In genomic region chr11:88907886-88908285, GRCm38 (mm10) we compare ENCODE assay signal across 14 mouse cellular contexts. TPM values are rescaled to one million over a fixed set of nuclear protein-coding genes. Genes with fewer than 3 reads are reported as not detected.
DNase-seq lines count a peak whose midpoint lies in the region; ATAC-seq and TF ChIP-seq lines count a peak whose summit lies in the region.
"Had no signal": no experiment of that assay in that cellular context is flagged by ENCODE, and none has a peak within 500 bp of the region (broad histone marks: within the 10 kb centered on the region; RNA-seq: fewer than 3 reads in every experiment).

No protein-coding gene starts in this region.

- H3K27me3 ChIP-seq in kidney, adult 2 months (replicated peaks; ENCODE audit: control insufficient read depth, insufficient read depth, low read length) = no peaks in the 10 kb centered on the region
- H3K27me3 ChIP-seq in kidney, embryonic 16.5 days (ENCODE audit: insufficient read depth, low read length) = no peaks in the 10 kb centered on the region
- no peaks in the 10 kb centered on the region for H3K27me3 ChIP-seq in lung, embryonic 16.5 days (ENCODE audit: control insufficient read depth, insufficient read depth, low read depth, low read length)
- no peaks in the 10 kb centered on the region for H3K27me3 ChIP-seq in lung, postnatal 0 days (replicated peaks; ENCODE audit: insufficient read depth, low read length)
- H3K27me3 ChIP-seq: embryonic facial prominence, embryonic 13.5 days; embryonic facial prominence, embryonic 15.5 days; forebrain, embryonic 12.5 days had no signal

- no peak overlapping the region for H3K4me2 ChIP-seq in kidney, embryonic 16.5 days (replicated peaks; ENCODE audit: low read depth, low read length)
- no peak overlapping the region for H3K4me2 ChIP-seq in lung, embryonic 16.5 days (ENCODE audit: low read depth, low read length)
- no peak overlapping the region for H3K4me2 ChIP-seq in lung, postnatal 0 days (replicated peaks; ENCODE audit: low read depth, low read length)
- H3K4me2 ChIP-seq: embryonic facial prominence, embryonic 13.5 days; embryonic facial prominence, embryonic 15.5 days; forebrain, embryonic 12.5 days had no signal

- no peak overlapping the region for H3K9ac ChIP-seq in kidney, embryonic 16.5 days (replicated peaks; ENCODE audit: low read length)
- H3K9ac ChIP-seq in lung, embryonic 16.5 days (ENCODE audit: low read length) = no peak overlapping the region
- no peak overlapping the region for H3K9ac ChIP-seq in lung, postnatal 0 days (replicated peaks; ENCODE audit: low read depth)
- H3K9ac ChIP-seq: embryonic facial prominence, embryonic 13.5 days; embryonic facial prominence, embryonic 15.5 days; forebrain, embryonic 12.5 days had no signal

- TF ChIP-seq EP300 in lung, postnatal 0 days (IDR thresholded peaks at IDR 0.05) = no peak

- peaks cover 31% of the 10 kb centered on the region for H3K4me1 ChIP-seq in kidney, adult 2 months (ENCODE audit: control insufficient read depth, insufficient read depth, low read length)
- no peaks in the 10 kb centered on the region for H3K4me1 ChIP-seq in kidney, embryonic 16.5 days (ENCODE audit: insufficient read depth, low read length)
- H3K4me1 ChIP-seq in lung, embryonic 16.5 days (replicated peaks; ENCODE audit: control insufficient read depth, insufficient read depth, low read length) = no peaks in the 10 kb centered on the region
- no peaks in the 10 kb centered on the region for H3K4me1 ChIP-seq in lung, postnatal 0 days (ENCODE audit: insufficient read depth, low read depth, low read length)
- H3K4me1 ChIP-seq: embryonic facial prominence, embryonic 13.5 days; embryonic facial prominence, embryonic 15.5 days; forebrain, embryonic 10.5 days; forebrain, embryonic 12.5 days had no signal

- no peak for TF ChIP-seq CTCF in kidney, adult 2 months (conservative IDR thresholded peaks at IDR 0.05; ENCODE audit: insufficient read depth, insufficient read length, low read depth, low read length)
- no peak for TF ChIP-seq CTCF in lung, postnatal 0 days (IDR thresholded peaks at IDR 0.05)

- H3K36me3 ChIP-seq in kidney, adult 2 months (ENCODE audit: control insufficient read depth, insufficient read depth, low read length) = no peaks in the 10 kb centered on the region
- no peaks in the 10 kb centered on the region for H3K36me3 ChIP-seq in kidney, embryonic 16.5 days (ENCODE audit: insufficient read depth, low read length)
- H3K36me3 ChIP-seq in lung, embryonic 16.5 days (ENCODE audit: control insufficient read depth, insufficient read depth, low read length) = no peaks in the 10 kb centered on the region
- no peaks in the 10 kb centered on the region for H3K36me3 ChIP-seq in lung, postnatal 0 days (ENCODE audit: insufficient read depth, low read length)
- H3K36me3 ChIP-seq: embryonic facial prominence, embryonic 13.5 days; embryonic facial prominence, embryonic 15.5 days; forebrain, embryonic 10.5 days; forebrain, embryonic 12.5 days had no signal

- no peak for TF ChIP-seq POLR2A in kidney, adult 2 months (IDR thresholded peaks at IDR 0.05; ENCODE audit: low read depth, low read length)

- H3K27ac ChIP-seq in kidney, adult 2 months (ENCODE audit: insufficient read depth, low read depth, low read length) = peak overlapping the region; percentile 79
- no peak overlapping the region for H3K27ac ChIP-seq in kidney, embryonic 16.5 days (ENCODE audit: low read length)
- peak overlapping the region; percentile 93; the same call in 1 of the 2 replicates for H3K27ac ChIP-seq in lung, embryonic 16.5 days (ENCODE audit: low read length)
- no peak overlapping the region for H3K27ac ChIP-seq in lung, postnatal 0 days (ENCODE audit: low read length)
- H3K27ac ChIP-seq: embryonic facial prominence, embryonic 13.5 days; embryonic facial prominence, embryonic 15.5 days; forebrain, embryonic 10.5 days; forebrain, embryonic 12.5 days had no signal

- H3K4me3 ChIP-seq in kidney, adult 2 months (ENCODE audit: insufficient read depth, low read depth, low read length) = no peak overlapping the region
- no peak overlapping the region for H3K4me3 ChIP-seq in kidney, embryonic 16.5 days (ENCODE audit: low read length)
- H3K4me3 ChIP-seq in lung, embryonic 16.5 days (ENCODE audit: low read length) = no peak overlapping the region
- no peak overlapping the region for H3K4me3 ChIP-seq in lung, postnatal 0 days (ENCODE audit: low read depth, low read length)
- H3K4me3 ChIP-seq: embryonic facial prominence, embryonic 13.5 days; embryonic facial prominence, embryonic 15.5 days; erythroblast, embryonic 14.5 days; forebrain, embryonic 10.5 days; forebrain, embryonic 12.5 days had no signal

- 69% methylated on average over 7 of the region's 7 CpGs for WGBS in kidney, adult 2 months
- WGBS in kidney, embryonic 16.5 days = 95% methylated on average over 7 of the region's 7 CpGs
- WGBS in lung, embryonic 16.5 days = 95% methylated on average over 7 of the region's 7 CpGs
- 87% methylated on average over 7 of the region's 7 CpGs for WGBS in lung, postnatal 0 days

- peak; percentile 64 for DNase-seq in kidney, adult 2 months
- DNase-seq in lung, postnatal 0 days (ENCODE audit: low spot score) = no peak

- H3K9me3 ChIP-seq in kidney, embryonic 16.5 days (ENCODE audit: low read length) = no peaks in the 10 kb centered on the region
- no peaks in the 10 kb centered on the region for H3K9me3 ChIP-seq in lung, embryonic 16.5 days (ENCODE audit: control insufficient read depth, low read length)
- H3K9me3 ChIP-seq in lung, postnatal 0 days (ENCODE audit: low read length) = no peaks in the 10 kb centered on the region
- H3K9me3 ChIP-seq: embryonic facial prominence, embryonic 13.5 days; embryonic facial prominence, embryonic 15.5 days; forebrain, embryonic 12.5 days had no signal

- ATAC-seq in kidney, embryonic 16.5 days (ENCODE audit: low FRiP score, low TSS enrichment) = no peak
- ATAC-seq in lung, embryonic 16.5 days (ENCODE audit: low read depth) = no peak
- no peak for ATAC-seq in lung, postnatal 0 days
- ATAC-seq: forebrain, embryonic 14.5 days had no signal

RNA-seq across cellular contexts. Expression of gene Akap1, which starts 43.5 kb away (rescaled TPM):
- 72.6 and 73.1 TPM in 2 replicates for polyA plus RNA-seq in kidney, adult 2 months (2012; rRNA removed)
- polyA plus RNA-seq in kidney, embryonic 16.5 days (2015; fragmentation: Nextera tagmentation; extraction: Ambion mirVana) = 23.7 and 24.3 TPM in 2 replicates
- polyA plus RNA-seq in lung, embryonic 16.5 days (2015; fragmentation: Nextera tagmentation; extraction: Ambion mirVana) = 19.0 and 19.3 TPM in 2 replicates
- 12.6 and 13.5 TPM in 2 replicates for polyA plus RNA-seq in lung, postnatal 0 days (2015; fragmentation: Nextera tagmentation; extraction: Ambion mirVana)

RNA-seq across cellular contexts. Expression of gene Scpep1, which starts 47.4 kb away (rescaled TPM):
- polyA plus RNA-seq in kidney, adult 2 months (2012; rRNA removed) = 61.5 and 74.1 TPM in 2 replicates
- 143 and 158 TPM in 2 replicates for polyA plus RNA-seq in kidney, embryonic 16.5 days (2015; fragmentation: Nextera tagmentation; extraction: Ambion mirVana)
- 89.8 and 90.8 TPM in 2 replicates for polyA plus RNA-seq in lung, embryonic 16.5 days (2015; fragmentation: Nextera tagmentation; extraction: Ambion mirVana)
- 63.0 and 68.8 TPM in 2 replicates for polyA plus RNA-seq in lung, postnatal 0 days (2015; fragmentation: Nextera tagmentation; extraction: Ambion mirVana)

RNA-seq across cellular contexts. Expression of gene Elobl, which starts 58.8 kb away (rescaled TPM):
- 0.92 and 1.5 TPM in 2 replicates for polyA plus RNA-seq in kidney, adult 2 months (2012; rRNA removed)
- not detected in 2 replicates for polyA plus RNA-seq in kidney, embryonic 16.5 days (2015; fragmentation: Nextera tagmentation; extraction: Ambion mirVana)
- polyA plus RNA-seq in lung, embryonic 16.5 days (2015; fragmentation: Nextera tagmentation; extraction: Ambion mirVana) = not detected in 2 replicates
- polyA plus RNA-seq in lung, postnatal 0 days (2015; fragmentation: Nextera tagmentation; extraction: Ambion mirVana) = not detected in 2 replicates
- polyA plus RNA-seq: brain, embryonic 14.5 days; C2C12; embryonic facial prominence, embryonic 11.5 days; embryonic facial prominence, embryonic 13.5 days; embryonic facial prominence, embryonic 15.5 days; erythroblast, embryonic 14.5 days; forebrain, embryonic 10.5 days; forebrain, embryonic 12.5 days; forebrain, embryonic 14.5 days; forebrain, embryonic 16.5 days had no signal

Comparison
In these comparisons a context has a peak if more than half of its experiments do, and no peak if none do; other contexts are left out.
1. H3K27ac ChIP-seq: peak in kidney, adult 2 months (single experiment) and lung, embryonic 16.5 days (single experiment); none in kidney, embryonic 16.5 days (single experiment) and lung, postnatal 0 days (single experiment).